Mouse (Mus musculus) cerebellum, adult 2 months (tissue): Measurements from ENCODE around the gene Rapgefl1.

Source experiments
- CTCF ChIP-seq: fragments of 200-500 bp; IDR thresholded peaks from 2 replicates; pipeline ENCODE4 v1.5.1; 2011; ENCODE audit warnings: low read depth, mild to moderate bottlenecking, control low read depth, low read length, moderate library complexity, borderline replicate concordance; ENCODE audit not compliant: insufficient read depth
- POLR2A ChIP-seq: fragments of 200-500 bp; IDR thresholded peaks from 2 replicates; pipeline ENCODE4 v1.6.1; 2011; ENCODE audit warnings: low read length, control low read depth, borderline replicate concordance; ENCODE audit not compliant: insufficient read depth

DNA sequence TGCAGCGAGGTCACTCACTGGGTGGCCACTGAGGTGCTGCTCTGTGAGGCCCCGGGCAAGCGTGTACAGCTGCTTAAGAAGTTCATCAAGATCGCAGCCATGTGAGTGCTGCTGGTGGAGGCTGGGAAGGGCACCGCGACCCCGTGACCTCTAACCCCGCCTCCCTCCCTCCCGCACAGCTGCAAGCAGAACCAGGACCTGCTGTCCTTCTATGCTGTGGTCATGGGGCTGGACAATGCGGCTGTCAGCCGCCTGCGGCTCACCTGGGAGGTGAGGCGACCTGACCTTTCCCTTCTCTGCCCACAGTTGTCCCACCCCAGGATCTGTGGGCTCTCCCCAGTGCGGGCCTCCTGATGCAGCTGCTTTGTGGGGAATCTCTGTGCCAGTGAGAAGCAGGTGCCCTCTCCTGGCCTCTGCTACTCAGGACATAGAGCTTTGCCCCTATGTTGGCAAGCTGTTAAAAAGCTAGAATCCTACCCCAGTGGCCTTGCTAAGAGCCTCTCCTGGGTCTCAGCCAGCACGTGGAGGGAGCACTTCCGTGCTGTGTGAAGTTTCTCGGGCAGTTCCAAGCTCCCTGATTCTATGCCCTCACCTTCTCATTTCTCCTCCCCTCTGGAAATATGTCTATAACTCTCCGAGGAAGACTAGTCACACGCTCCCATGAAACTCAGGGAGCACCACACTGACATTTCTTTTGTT is 12.8 kb downstream of the Rapgefl1 start:
- TF ChIP-seq CTCF (no peak), POLR2A (no peak)
